Mouse (Mus musculus) erythroblast, adult 5-6 weeks (primary cell): ENCODE measurements around the gene Tead4. TPM values are rescaled to one million over a fixed set of nuclear protein-coding genes. Genes with fewer than 3 reads are reported as not detected.

Experiments
- ATAC-seq: replicated peaks from 2 replicates; pipeline ENCODE4 v1.8.0; 2016; ENCODE audit warnings: moderate number of reproducible peaks, mild to moderate bottlenecking, moderate TSS enrichment, inconsistent platforms; ENCODE audit not compliant: poor library complexity, low FRiP score, severe bottlenecking
- total RNA-seq, 2 experiments: library from RNA; stranded (forward) in 1 of 2; stranded (reverse) in 1 of 2; fragments of 150-400 nt in 1 of 2; fragments of 200-764, 138-1000 nt in 1 of 2; gene quantifications; 2 replicates each; pipeline versions ENCODE4 v1.2.3 to v1.2.4; 2015 to 2017; ENCODE audit warnings: low replicate concordance in 2 of 2

The Tead4 gene
- total RNA-seq, 2 experiments from 2014 or later: not detected

GRCm38 (mm10) chr6:128295876-128296749, 4.5 kb downstream of the Tead4 start:
- ATAC-seq: no peak

GRCm38 (mm10) chr6:128291284-128291683, 9.3 kb downstream of the Tead4 start:
- ATAC-seq: no peak

GRCm38 (mm10) chr6:128288681-128289080, 11.9 kb downstream of the Tead4 start:
- ATAC-seq: no peak

- ATAC-seq: no peak
Measured at GRCm38 (mm10) chr6:128285792-128286430, 14.7 kb downstream of the Tead4 start.

- no peak for ATAC-seq
Measured at GRCm38 (mm10) chr6:128282126-128282525, 18.5 kb downstream of the Tead4 start.

GRCm38 (mm10) chr6:128280472-128281145, 20.0 kb downstream of the Tead4 start:
- no peak for ATAC-seq

GRCm38 (mm10) chr6:128279608-128280007, 21.0 kb downstream of the Tead4 start:
- ATAC-seq: no peak

- ATAC-seq: no peak
Measured at GRCm38 (mm10) chr6:128279099-128279498, 21.5 kb downstream of the Tead4 start.

GRCm38 (mm10) chr6:128277132-128278085, 23.2 kb downstream of the Tead4 start:
- ATAC-seq: no peak

- no peak for ATAC-seq
Measured at GRCm38 (mm10) chr6:128276349-128276748, 24.3 kb downstream of the Tead4 start.

GRCm38 (mm10) chr6:128275506-128276064, 25.0 kb downstream of the Tead4 start:
- no peak for ATAC-seq

- no peak for ATAC-seq
Measured at GRCm38 (mm10) chr6:128273507-128273906, 27.1 kb downstream of the Tead4 start.

- ATAC-seq: no peak
Measured at GRCm38 (mm10) chr6:128272754-128273153, 27.9 kb downstream of the Tead4 start.

GRCm38 (mm10) chr6:128269850-128270249, 30.8 kb downstream of the Tead4 start:
- ATAC-seq: no peak

- no peak for ATAC-seq
Measured at GRCm38 (mm10) chr6:128264870-128265526, 35.6 kb downstream of the Tead4 start.

GRCm38 (mm10) chr6:128261486-128261885, 39.1 kb downstream of the Tead4 start:
- ATAC-seq: no peak

GRCm38 (mm10) chr6:128259252-128259651, 41.4 kb downstream of the Tead4 start:
- ATAC-seq: no peak

GRCm38 (mm10) chr6:128255941-128256340, 44.7 kb downstream of the Tead4 start:
- ATAC-seq: no peak

GRCm38 (mm10) chr6:128255292-128255691, 45.3 kb downstream of the Tead4 start:
- no peak for ATAC-seq
